Mouse (Mus musculus) limb, embryonic 13.5 days (tissue): ENCODE results near the gene Col9a1. TPM values are rescaled to one million over a fixed set of nuclear protein-coding genes. Genes with fewer than 3 reads are reported as not detected.

Experiments used
- polyA plus RNA-seq: library from polyadenylated mRNA; unstranded; fragments of >200 nt; fragmentation: Nextera tagmentation; extraction: Ambion mirVana; gene quantifications from 2 replicates; pipeline ENCODE4 v1.2.1, GENCODE M21; 2015

Col9a1 gene
- polyA plus RNA-seq, 1 experiment from 2014 or later = 236 TPM

Other genes starting within 250 kb of the Col9a1 start
- 79.0 and 86.3 TPM in 2 replicates for gene Sdhaf4, start 172.0 kb upstream of the Col9a1 start, polyA plus RNA-seq
- 44.3 and 45.0 TPM in 2 replicates for gene Fam135a, start 77.3 kb upstream of the Col9a1 start, polyA plus RNA-seq